Mouse (Mus musculus) heart, embryonic 14.5 days (tissue): ENCODE data around the gene Lhfpl3. TPM values are rescaled to one million over a fixed set of nuclear protein-coding genes. Genes with fewer than 3 reads are reported as not detected.

ENCODE experiments used
- ATAC-seq: fragments of 200-750 bp; cut with Nextera tagmentation; 2 replicates; pipeline ENCODE4 v1.8.0; 2017; ENCODE audit warnings: low read depth, moderate TSS enrichment; ENCODE audit not compliant: insufficient number of reproducible peaks, insufficient read depth, low FRiP score
- H3K27ac ChIP-seq, 2 experiments: fragments of 200-500 bp in 1 of 2; fragments of 300-500 bp in 1 of 2; sonication (generic) in 1 of 2; replicated peaks in 1 of 2; 2 replicates each; pipeline ENCODE4 v1.5.1; 2012 to 2014; ENCODE audit warnings: low read depth in 2 of 2, low read length in 2 of 2, control low read depth in 1 of 2, mild to moderate bottlenecking in 1 of 2, mixed read lengths in 1 of 2; ENCODE audit not compliant: control insufficient read depth in 1 of 2, insufficient read depth in 1 of 2
- H3K27me3 ChIP-seq: fragments of 300-500 bp; sonication (generic); 2 replicates; pipeline ENCODE4 v1.6.1; 2014; ENCODE audit warnings: mild to moderate bottlenecking, low read length, control low read depth; ENCODE audit not compliant: control insufficient read depth, insufficient read depth
- H3K36me3 ChIP-seq: fragments of 300-500 bp; sonication (generic); 2 replicates; pipeline ENCODE4 v1.6.1; 2014; ENCODE audit warnings: mild to moderate bottlenecking, control low read depth, low read length, mixed read lengths; ENCODE audit not compliant: control insufficient read depth, insufficient read depth
- H3K4me1 ChIP-seq, 2 experiments: fragments of 200-500 bp in 1 of 2; fragments of 300-500 bp in 1 of 2; sonication (generic) in 1 of 2; 2 replicates each; pipeline ENCODE4 v1.6.1; 2012 to 2014; ENCODE audit warnings: low read length in 2 of 2, control low read depth in 1 of 2, mixed read lengths in 1 of 2; ENCODE audit not compliant: control insufficient read depth in 2 of 2, insufficient read depth in 2 of 2
- H3K4me2 ChIP-seq: fragments of 300-500 bp; sonication (generic); 2 replicates; pipeline ENCODE4 v1.6.1; 2014; ENCODE audit warnings: mild to moderate bottlenecking, low read length
- H3K4me3 ChIP-seq, 2 experiments: fragments of 200-500 bp in 1 of 2; fragments of 300-500 bp in 1 of 2; sonication (generic) in 1 of 2; 2 replicates each; pipeline ENCODE4 v1.5.1; 2012 to 2014; ENCODE audit warnings: low read length in 2 of 2, mild to moderate bottlenecking in 2 of 2, control low read depth in 1 of 2, low read depth in 1 of 2, moderate library complexity in 1 of 2; ENCODE audit not compliant: control insufficient read depth in 1 of 2, insufficient read depth in 1 of 2
- H3K9ac ChIP-seq: fragments of 300-500 bp; sonication (generic); 2 replicates; pipeline ENCODE4 v1.6.1; 2014; ENCODE audit warnings: mild to moderate bottlenecking, low read length
- H3K9me3 ChIP-seq: fragments of 300-500 bp; sonication (generic); 2 replicates; pipeline ENCODE4 v1.6.1; 2016; ENCODE audit warnings: low read length, control low read depth; ENCODE audit not compliant: control insufficient read depth
- WGBS: fragments of 180-500 bp; shearing (Covaris S2); extraction: QIAGEN DNeasy Blood & Tissue Kit; methylation state at CpG from one replicate; pipeline ENCODE4 v1.1.7; 2014; 5-methylcytosine and 5-hydroxymethylcytosine counted together
- polyA plus RNA-seq: library from polyadenylated mRNA; unstranded; fragments of >200 nt; fragmentation: Nextera tagmentation; extraction: Ambion mirVana; gene quantifications from 2 replicates; pipeline ENCODE4 v1.2.1, GENCODE M21; 2014

The Lhfpl3 gene
- polyA plus RNA-seq, 1 experiment from 2014 or later, result 0.16 TPM

- 63% methylated on average over 1 of the region's 1 CpGs for whole genome bisulfite sequencing
Measured at GRCm38 (mm10) chr5:22795361-22795760, 49.5 kb downstream of the Lhfpl3 start.

GRCm38 (mm10) chr5:22813426-22813825, 67.6 kb downstream of the Lhfpl3 start:
- H3K27ac ChIP-seq, result no peak overlapping the region
- WGBS, result 66% methylated on average over 4 of the region's 4 CpGs
- ATAC-seq, result no peak
- H3K4me3 ChIP-seq, result no peak overlapping the region
- no peaks in the 10 kb centered on the region for H3K4me1 ChIP-seq
- no peaks in the 10 kb centered on the region for H3K27me3 ChIP-seq
- H3K4me2 ChIP-seq, result no peak overlapping the region
- H3K36me3 ChIP-seq, result no peaks in the 10 kb centered on the region
- H3K9me3 ChIP-seq, result no peaks in the 10 kb centered on the region
- no peak overlapping the region for H3K9ac ChIP-seq

More at GRCm38 (mm10) chr5:22795361-22795760, 49.5 kb downstream of the Lhfpl3 start:
- Histone ChIP-seq H3K27ac (no peak overlapping the region), H3K4me1 (no peaks in the 10 kb centered on the region), H3K4me3 (no peak overlapping the region), H3K9me3 (no peaks in the 10 kb centered on the region), H3K36me3 (no peaks in the 10 kb centered on the region), H3K4me2 (no peak overlapping the region), H3K9ac (no peak overlapping the region), H3K27me3 (no peaks in the 10 kb centered on the region)
- no peak for ATAC-seq

- WGBS, result 88% methylated on average over 3 of the region's 3 CpGs
- H3K4me3 ChIP-seq, result no peak overlapping the region
- peaks cover 10% of the 10 kb centered on the region for H3K9me3 ChIP-seq
- H3K9ac ChIP-seq, result no peak overlapping the region
- H3K27me3 ChIP-seq, result no peaks in the 10 kb centered on the region
- H3K4me2 ChIP-seq, result no peak overlapping the region
- no peak overlapping the region for H3K27ac ChIP-seq
- no peak for ATAC-seq
- no peaks in the 10 kb centered on the region for H3K36me3 ChIP-seq
- H3K4me1 ChIP-seq, result no peaks in the 10 kb centered on the region
Measured at GRCm38 (mm10) chr5:22829822-22830450, 84.1 kb downstream of the Lhfpl3 start.

DNA sequence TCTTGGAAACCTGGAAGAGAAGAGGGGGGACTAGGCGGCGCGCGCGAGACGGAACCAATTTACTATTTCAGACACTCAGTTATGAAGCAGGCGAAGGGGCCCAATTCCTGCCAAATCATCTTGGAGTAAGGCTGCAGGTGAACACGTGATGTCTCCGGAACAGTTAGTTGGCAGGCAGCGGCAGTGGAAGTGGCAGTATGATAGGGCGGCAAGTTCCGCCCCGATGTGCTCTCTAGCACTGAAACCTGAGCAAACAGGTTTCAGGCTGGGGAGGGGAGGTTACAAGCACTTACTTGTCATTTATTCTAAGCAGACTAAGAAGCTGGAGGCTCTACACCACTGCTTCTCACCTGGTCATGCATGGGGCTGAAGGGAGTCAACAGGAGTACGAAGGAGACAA, 105.7 kb downstream of the Lhfpl3 start:
- WGBS, result 50% methylated on average over 14 of the region's 14 CpGs
- no peak for ATAC-seq
- Histone ChIP-seq H3K36me3 (no peaks in the 10 kb centered on the region), H3K4me1 (0 out of 4 replicates have a peak, but pooled peaks cover 0 to 2% of the 10 kb centered on the region in 2 experiments), H3K4me3 (no peak overlapping the region), H3K9me3 (no peaks in the 10 kb centered on the region), H3K27me3 (no peaks in the 10 kb centered on the region), H3K9ac (no peak overlapping the region), H3K4me2 (0 out of 2 replicates have a peak overlapping the region, but pooled peaks have one; percentile 16), H3K27ac (no peak overlapping the region)

DNA sequence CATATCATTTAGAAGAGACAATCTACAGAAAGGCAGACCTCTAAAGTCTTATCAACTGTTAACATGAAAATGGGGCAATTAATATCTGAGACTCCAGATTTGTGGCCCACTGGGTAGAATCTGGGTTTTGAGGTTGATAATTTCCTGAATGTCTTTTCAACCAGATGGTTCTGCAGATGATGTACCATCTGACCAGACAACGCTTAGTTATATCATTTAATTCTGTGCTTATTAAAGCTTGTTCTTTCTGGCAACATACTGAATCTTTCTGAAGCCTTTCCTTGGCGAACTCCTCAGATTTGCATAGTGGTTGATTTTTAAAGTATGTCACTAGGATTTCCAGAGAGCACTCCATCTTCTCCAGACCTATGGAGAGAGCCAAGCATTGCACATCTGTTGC, 107.6 kb downstream of the Lhfpl3 start:
- Histone ChIP-seq H3K36me3 (no peaks in the 10 kb centered on the region), H3K4me2 (no peak overlapping the region), H3K9ac (no peak overlapping the region), H3K27ac (no peak overlapping the region), H3K4me1 (0 out of 4 replicates have a peak, but pooled peaks cover 0 to 2% of the 10 kb centered on the region in 2 experiments), H3K4me3 (no peak overlapping the region), H3K9me3 (no peaks in the 10 kb centered on the region), H3K27me3 (no peaks in the 10 kb centered on the region)
- ATAC-seq, result no peak
- 80% methylated on average over 2 of the region's 2 CpGs for WGBS

GRCm38 (mm10) chr5:22856480-22856879, 110.6 kb downstream of the Lhfpl3 start:
- Histone ChIP-seq H3K27ac (no peak overlapping the region), H3K4me2 (no peak overlapping the region), H3K27me3 (no peaks in the 10 kb centered on the region), H3K36me3 (no peaks in the 10 kb centered on the region), H3K4me1 (0 out of 4 replicates have a peak, but pooled peaks cover 0 to 2% of the 10 kb centered on the region in 2 experiments), H3K9me3 (no peaks in the 10 kb centered on the region), H3K9ac (no peak overlapping the region), H3K4me3 (no peak overlapping the region)
- no peak for ATAC-seq
- WGBS, result 37% methylated on average over 4 of the region's 4 CpGs

DNA sequence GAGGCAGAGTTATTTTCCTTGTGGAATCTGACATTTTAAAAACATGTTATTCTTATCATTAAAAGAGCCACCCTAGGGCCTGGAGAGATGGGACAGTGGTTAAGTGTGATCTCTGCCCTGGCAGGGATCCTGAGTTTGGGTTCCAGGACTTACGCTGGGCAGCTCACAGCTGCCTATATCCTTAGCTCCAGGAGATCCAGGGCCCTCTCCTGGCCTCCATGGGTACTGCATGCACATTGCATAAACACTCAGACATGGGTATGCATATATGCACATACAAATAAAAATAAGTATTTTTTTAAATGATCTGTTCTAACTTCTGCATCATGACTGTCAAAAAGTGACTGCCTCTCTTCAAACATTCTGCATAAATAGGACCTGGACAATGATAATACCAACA, 115.5 kb downstream of the Lhfpl3 start:
- no peak overlapping the region for H3K4me2 ChIP-seq
- no peaks in the 10 kb centered on the region for H3K27me3 ChIP-seq
- H3K9ac ChIP-seq, result no peak overlapping the region
- H3K36me3 ChIP-seq, result no peaks in the 10 kb centered on the region
- H3K4me1 ChIP-seq, result 0 out of 4 replicates have a peak, but pooled peaks cover 0 to 1% of the 10 kb centered on the region in 2 experiments
- no peak for ATAC-seq
- H3K27ac ChIP-seq, result no peak overlapping the region
- no peaks in the 10 kb centered on the region for H3K9me3 ChIP-seq
- 33% methylated on average over 1 of the region's 1 CpGs for WGBS
- H3K4me3 ChIP-seq, result no peak overlapping the region

DNA sequence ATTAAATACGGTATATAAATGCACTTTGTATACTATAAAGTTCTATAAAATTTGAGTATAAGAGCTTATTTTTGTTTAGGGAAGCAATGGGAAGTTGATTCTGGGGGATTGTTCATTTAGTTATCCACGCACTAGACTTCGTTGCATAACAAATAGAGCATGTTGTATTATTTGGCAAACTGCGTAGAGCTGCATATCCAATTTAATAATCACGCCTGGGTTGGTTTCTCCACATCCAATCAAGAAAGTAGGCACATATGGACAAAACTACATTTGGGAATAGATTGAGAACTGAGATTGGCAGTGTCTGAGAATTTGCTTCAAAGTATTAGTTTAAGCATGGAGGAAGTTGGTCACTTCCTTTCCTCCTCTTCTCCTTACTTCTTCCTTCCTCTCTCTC, 123.2 kb downstream of the Lhfpl3 start:
- 84% methylated on average over 5 of the region's 5 CpGs for WGBS
- H3K27me3 ChIP-seq, result no peaks in the 10 kb centered on the region

More for the DNA sequence above, 123.2 kb downstream of the Lhfpl3 start:
- no peak for ATAC-seq
- Histone ChIP-seq H3K27ac (no peak overlapping the region), H3K4me1 (no peaks in the 10 kb centered on the region), H3K36me3 (no peaks in the 10 kb centered on the region), H3K4me2 (no peak overlapping the region), H3K9me3 (no peaks in the 10 kb centered on the region), H3K4me3 (no peak overlapping the region), H3K9ac (no peak overlapping the region)
